Mouse (Mus musculus) neutrophil, adult 65 days (primary cell): Measurements from ENCODE around the gene Tnfsf13b. TPM values are rescaled to one million over a fixed set of nuclear protein-coding genes. Genes with fewer than 3 reads are reported as not detected.

ENCODE experiments used
- total RNA-seq: library from RNA; stranded (reverse); gene quantifications from 2 replicates; pipeline ENCODE4 v1.2.4, GENCODE M21; 2023

Gene Tnfsf13b
- 65.6 and 102 TPM in 2 replicates for total RNA-seq

DNA sequence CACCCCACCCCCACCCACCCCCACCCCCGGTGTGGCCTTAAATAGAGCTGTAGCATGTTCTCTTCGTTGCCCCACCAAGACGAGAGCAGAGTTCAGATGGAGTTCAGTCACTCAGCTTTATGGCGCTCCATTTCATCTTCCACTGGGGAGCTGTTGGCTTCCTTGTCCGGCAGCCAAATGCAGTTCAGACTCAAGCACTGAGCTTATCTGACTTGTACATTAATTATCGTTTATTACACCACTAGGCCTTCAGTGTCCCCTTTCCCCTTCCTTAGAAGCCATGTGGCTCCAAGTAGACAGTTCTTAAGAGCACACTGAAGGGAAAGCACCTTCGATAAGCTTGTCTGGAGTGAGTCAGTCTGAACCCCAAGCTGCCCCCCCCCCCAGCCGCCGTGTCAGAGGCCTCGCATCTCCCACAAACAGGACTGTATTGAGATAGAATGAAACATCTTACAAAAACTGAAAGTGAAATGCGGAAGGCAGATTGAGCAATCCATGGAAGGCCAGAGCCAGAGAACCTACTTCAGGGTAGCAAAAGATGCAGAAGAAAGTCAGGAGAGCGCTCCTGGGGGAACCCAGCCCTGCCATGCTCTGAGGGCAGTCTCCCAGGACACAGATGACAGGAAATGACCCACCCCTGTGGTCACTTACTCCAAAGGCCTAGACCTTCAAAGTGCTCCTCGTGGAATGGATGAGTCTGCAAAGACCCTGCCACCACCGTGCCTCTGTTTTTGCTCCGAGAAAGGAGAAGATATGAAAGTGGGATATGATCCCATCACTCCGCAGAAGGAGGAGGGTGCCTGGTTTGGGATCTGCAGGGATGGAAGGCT lies at the start of gene Tnfsf13b:
Gene Tnfsf13b (plus strand): TSS at position 312 of the 830 bp plus-strand sequence.

DNA sequence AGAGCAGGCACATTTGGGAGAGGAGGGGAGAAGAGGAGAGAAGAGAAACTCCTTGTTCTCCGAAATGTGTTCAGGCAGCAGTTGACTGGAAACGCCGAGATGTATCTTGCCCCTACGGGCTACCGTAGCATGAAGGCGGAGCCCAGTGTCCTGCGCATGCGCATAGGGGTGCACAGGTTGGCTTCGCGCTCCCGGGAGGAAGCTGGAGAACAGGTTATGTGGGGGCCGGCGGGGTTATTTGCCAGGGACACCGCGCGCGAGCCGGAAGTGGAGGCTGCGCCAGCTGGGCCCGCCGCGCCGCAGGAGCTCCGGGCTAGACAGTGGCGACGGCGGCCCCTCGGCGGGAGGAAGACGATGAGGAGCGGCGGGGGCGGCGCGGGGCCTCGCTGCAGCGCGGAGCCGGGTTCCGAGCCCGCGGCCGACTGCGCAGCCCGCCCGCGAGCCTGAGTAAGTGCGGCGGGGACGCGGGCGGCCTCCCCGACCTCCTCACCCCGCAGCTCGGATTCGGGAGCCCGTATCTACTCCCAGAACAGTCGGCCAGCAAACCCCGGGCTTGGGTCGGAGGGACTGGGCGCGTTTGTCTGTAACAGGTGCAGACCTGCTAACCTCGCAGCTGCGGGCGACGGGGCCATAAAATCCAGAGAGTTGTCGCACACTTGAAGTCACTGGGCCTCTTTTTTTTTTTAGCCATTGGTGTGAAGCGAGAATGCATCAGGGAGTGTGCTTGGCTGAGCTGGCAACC lies 28.5 kb upstream of the Tnfsf13b start, which contains the start of the genes Lig4 and Abhd13:
Gene Lig4 (minus strand): TSS at position 114 of the 742 bp plus-strand sequence.
Gene Abhd13 (plus strand): TSS at position 135 of the 742 bp plus-strand sequence.

Other genes starting within 250 kb of the Tnfsf13b start
- gene Fam155a, start 235.3 kb upstream of the Tnfsf13b start, total RNA-seq, result not detected in 2 replicates
- gene Gm10217, start 142.2 kb upstream of the Tnfsf13b start, total RNA-seq, result not detected in 2 replicates
- gene Lig4, start 28.8 kb upstream of the Tnfsf13b start, total RNA-seq, result 1.9 and 2.6 TPM in 2 replicates
- 12.2 and 13.3 TPM in 2 replicates for gene Abhd13, start 28.8 kb upstream of the Tnfsf13b start, total RNA-seq
- 0.19 and 0.29 TPM in 2 replicates for gene Myo16, start 147.4 kb downstream of the Tnfsf13b start, total RNA-seq